Mouse (Mus musculus) stomach, postnatal 0 days (tissue): Measurements from ENCODE around the gene Rasgef1b.

Source experiments
- CTCF ChIP-seq: IDR thresholded peaks from 2 replicates; pipeline ENCODE4 v1.5.1; 2016; ENCODE audit warnings: antibody characterized with exemption, low read depth, mild to moderate bottlenecking, moderate library complexity
- EP300 ChIP-seq: optimal IDR thresholded peaks from 2 replicates; pipeline ENCODE3; 2016; ENCODE audit warnings: antibody characterized with exemption

- TF ChIP-seq CTCF (no peak), EP300 (no peak)
Measured at GRCm38 (mm10) chr5:99488479-99489158, 240.2 kb downstream of the Rasgef1b start.
